Mouse (Mus musculus) bone marrow, adult 2 months (tissue): ENCODE results near the gene Cdh23. TPM values are rescaled to one million over a fixed set of nuclear protein-coding genes. Genes with fewer than 3 reads are reported as not detected.

ENCODE experiments used
- H3K27ac ChIP-seq: fragments of 200-500 bp; 2 replicates; pipeline ENCODE4 v1.5.1; 2012; ENCODE audit warnings: low read depth, mild to moderate bottlenecking, control low read depth, inconsistent platforms, low read length; ENCODE audit not compliant: control insufficient read depth, poor library complexity, insufficient read depth
- H3K4me1 ChIP-seq: fragments of 200-500 bp; 2 replicates; pipeline ENCODE4 v1.6.1; 2011; ENCODE audit warnings: low read length; ENCODE audit not compliant: control insufficient read depth, insufficient read depth
- H3K4me3 ChIP-seq: fragments of 200-500 bp; replicated peaks from 2 replicates; pipeline ENCODE3; 2011; ENCODE audit warnings: mild to moderate bottlenecking, low read depth, low read length, control low read depth; ENCODE audit not compliant: control insufficient read depth
- CTCF ChIP-seq: fragments of 200-500 bp; IDR thresholded peaks from 2 replicates; pipeline ENCODE4 v1.5.1; 2011; ENCODE audit warnings: low read length, control low read depth; ENCODE audit not compliant: control insufficient read depth, insufficient read depth
- POLR2A ChIP-seq: fragments of 200-500 bp; IDR thresholded peaks from 2 replicates; pipeline ENCODE4 v1.6.1; 2011; ENCODE audit warnings: low read depth, mild to moderate bottlenecking, control low read depth, low read length, borderline replicate concordance; ENCODE audit not compliant: control insufficient read depth
- WGBS: fragments of 180-500 bp; shearing (Covaris S2); methylation state at CpG from one replicate; pipeline ENCODE4 v1.1.7; 2018; 5-methylcytosine and 5-hydroxymethylcytosine counted together
- polyA plus RNA-seq: library from polyadenylated mRNA; stranded (reverse); fragments of >200 nt; gene quantifications from 2 replicates; pipeline ENCODE4 v1.2.4, GENCODE M21; 2011; ENCODE audit warnings: low replicate concordance; ENCODE audit not compliant: missing spikeins, insufficient read depth, insufficient read length

Cdh23 gene
- polyA plus RNA-seq, 1 experiment: 1.8 TPM

DNA sequence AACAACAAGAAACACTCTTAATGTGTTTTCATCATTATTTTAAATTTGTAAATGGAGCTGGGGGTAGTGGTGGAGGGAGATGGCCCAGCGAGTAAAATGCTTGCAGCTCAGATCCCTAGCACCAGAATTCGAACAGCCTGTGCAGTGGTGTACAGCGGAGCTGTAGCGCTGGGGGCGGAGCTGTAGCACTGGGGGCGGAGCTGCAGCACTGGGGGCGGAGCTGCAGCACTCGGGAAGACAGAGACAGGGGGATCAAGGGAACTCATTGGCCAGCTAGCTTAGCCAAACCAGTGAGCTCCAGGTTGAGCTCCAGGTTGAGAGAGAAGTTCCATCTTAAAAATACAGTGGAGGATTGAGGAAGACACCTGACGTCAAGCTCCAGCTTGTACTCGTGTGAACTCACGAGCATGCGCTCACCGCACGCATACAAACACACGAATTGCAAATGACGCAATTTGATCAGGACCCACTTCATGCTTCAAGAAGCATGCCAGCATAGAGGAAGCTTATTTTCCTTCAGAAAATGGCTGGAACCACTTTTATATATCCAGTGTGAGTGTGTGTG lies 438.9 kb downstream of the Cdh23 start:
- TF ChIP-seq POLR2A (no peak), CTCF (no peak)
- Histone ChIP-seq H3K4me1 (peaks cover 8% of the 10 kb centered on the region; the same call in 1 of the 2 replicates), H3K27ac (no peak overlapping the region), H3K4me3 (no peak overlapping the region)
- WGBS: 83% methylated on average over 16 of the region's 16 CpGs

DNA sequence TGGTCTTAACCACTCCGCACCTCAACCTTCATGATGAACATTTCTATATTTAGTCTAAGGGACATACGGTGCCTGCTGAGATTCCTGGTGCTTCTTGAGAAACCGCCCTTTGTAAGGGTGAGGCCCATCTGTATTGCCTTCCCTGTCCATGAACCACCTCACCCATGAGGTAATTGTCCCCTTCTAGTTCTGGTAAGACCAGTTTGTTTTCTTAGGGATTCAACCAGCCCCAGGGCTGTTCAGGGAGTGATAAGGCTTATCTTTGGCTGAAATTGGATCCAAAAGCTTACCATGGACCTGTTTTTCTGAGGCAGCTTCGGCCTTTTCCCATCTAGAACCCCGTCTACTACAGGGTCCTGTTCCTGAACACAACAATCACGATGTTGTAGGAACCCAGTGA lies 440.2 kb downstream of the Cdh23 start:
- Histone ChIP-seq H3K4me1 (peaks cover 6% of the 10 kb centered on the region; the same call in 1 of the 2 replicates), H3K4me3 (no peak overlapping the region), H3K27ac (no peak overlapping the region)
- TF ChIP-seq POLR2A (no peak), CTCF (no peak)
- WGBS: 66% methylated on average over 6 of the region's 6 CpGs

Other genes with a start within 250 kb of the Cdh23 start
- 3.7 and 8.5 TPM in 2 replicates for gene Slc29a3, start 56.3 kb upstream of the Cdh23 start, polyA plus RNA-seq
- 0.84 and 1.1 TPM in 2 replicates for gene Unc5b, start 135.1 kb upstream of the Cdh23 start, polyA plus RNA-seq